Mouse (Mus musculus): ENCODE results near the gene Ap2s1. TPM values are rescaled to one million over a fixed set of nuclear protein-coding genes. Genes with fewer than 3 reads are reported as not detected.

Ap2s1 gene
- polyA plus RNA-seq, 1 experiment from 2014 or later, result 207 TPM

DNA sequence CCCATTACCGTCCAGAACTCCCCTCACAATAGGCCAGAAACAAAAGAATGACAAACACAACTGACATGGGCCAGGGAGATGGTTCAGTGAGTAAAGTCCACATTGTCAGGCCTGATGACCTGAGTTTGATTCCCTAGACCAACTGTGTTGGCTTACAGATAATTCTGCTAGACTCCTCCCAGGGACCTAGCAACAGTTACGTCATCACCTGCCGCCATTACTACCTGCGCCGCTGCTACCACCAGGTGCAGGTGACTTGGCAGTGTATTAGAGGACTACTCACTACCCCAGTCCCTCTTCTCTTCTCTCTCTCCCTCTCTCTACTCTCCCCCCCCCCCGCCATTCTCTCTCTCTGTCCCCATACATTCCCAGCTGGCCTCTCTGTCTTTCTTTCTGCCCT lies 7.4 kb upstream of the Ap2s1 start:
- Histone ChIP-seq H3K4me3 (ENCODE audit: inconsistent target) (no peak overlapping the region), H3K27ac (no peak overlapping the region), H3K79me2 (ENCODE audit: inconsistent target) (no peaks in the 10 kb centered on the region), H3K36me3 (ENCODE audit: inconsistent target) (no peaks in the 10 kb centered on the region)
- 98% methylated on average over 5 of the region's 6 CpGs for WGBS (ENCODE audit: missing documents)

DNA sequence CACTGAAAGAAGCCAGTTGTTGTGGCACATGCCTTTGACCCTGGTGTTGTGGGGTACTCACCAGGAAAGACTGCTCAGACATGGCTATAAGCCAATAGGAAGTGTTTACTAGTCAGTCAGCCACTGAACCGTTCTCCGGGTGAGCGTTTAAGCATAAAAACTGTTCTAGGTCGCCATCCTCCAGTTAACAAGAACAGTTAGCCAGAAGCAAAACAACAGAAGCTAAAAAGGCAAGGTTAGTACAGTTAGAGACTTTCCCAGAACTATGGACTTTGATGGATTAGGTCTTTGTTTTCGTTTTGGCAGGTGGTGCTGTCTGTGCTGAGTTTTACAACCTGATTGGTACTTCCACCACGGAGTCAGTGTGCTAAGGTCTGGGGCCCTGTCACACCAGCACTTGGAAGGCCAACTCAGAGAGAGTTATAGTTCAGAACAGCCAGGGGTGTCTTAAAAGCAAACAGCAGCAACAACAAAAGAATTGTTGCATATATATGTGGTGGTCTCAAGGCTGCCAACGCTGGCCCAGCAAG lies 6.3 kb upstream of the Ap2s1 start:
- Histone ChIP-seq H3K27ac (no peak overlapping the region), H3K79me2 (ENCODE audit: inconsistent target) (no peaks in the 10 kb centered on the region), H3K36me3 (ENCODE audit: inconsistent target) (no peaks in the 10 kb centered on the region), H3K4me3 (ENCODE audit: inconsistent target) (no peak overlapping the region)
- WGBS (ENCODE audit: missing documents), result 28% methylated on average over 7 of the region's 7 CpGs

GRCm38 (mm10) chr7:16737606-16738072 lies 571 bp upstream of the Ap2s1 start:
- WGBS (ENCODE audit: missing documents), result 53% methylated on average over 10 of the region's 10 CpGs
- H3K4me3 ChIP-seq (ENCODE audit: inconsistent target), result peak overlapping the region; percentile 89

DNA sequence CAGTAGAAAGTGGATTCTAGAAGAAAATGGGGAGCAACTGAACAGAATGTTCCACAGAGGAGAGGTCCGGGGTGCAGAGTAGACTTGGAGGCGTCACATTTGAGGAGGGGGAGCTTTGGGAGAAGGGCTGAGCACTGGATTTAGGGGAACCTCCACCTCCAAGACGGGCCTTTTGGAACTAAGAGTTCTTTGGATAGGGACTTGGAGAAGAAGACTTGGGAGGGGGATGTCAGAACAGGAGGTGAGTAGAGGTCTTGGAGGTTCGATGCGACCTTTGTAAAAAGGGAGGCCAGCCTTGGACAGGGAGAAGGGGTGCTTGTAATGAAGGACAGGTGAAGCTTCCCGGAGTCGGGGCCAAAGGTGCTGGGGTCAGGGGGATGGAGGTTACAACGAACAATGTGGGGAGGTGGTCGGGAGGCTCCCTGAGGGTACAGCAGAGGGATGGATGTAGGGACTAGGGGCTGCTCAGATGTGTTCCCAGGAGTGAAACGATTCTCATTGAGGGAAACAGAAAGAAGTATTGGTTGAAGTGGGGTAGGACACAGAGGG lies 920 bp downstream of the Ap2s1 start:
- Histone ChIP-seq H3K27ac (peak overlapping the region; percentile 80), H3K79me2 (ENCODE audit: inconsistent target) (peaks cover 59% of the 10 kb centered on the region), H3K4me3 (ENCODE audit: inconsistent target) (peak overlapping the region; percentile 89), H3K36me3 (ENCODE audit: inconsistent target) (peaks cover 18% of the 10 kb centered on the region)
- WGBS (ENCODE audit: missing documents), result 30% methylated on average over 10 of the region's 10 CpGs

More at GRCm38 (mm10) chr7:16737606-16738072, 571 bp upstream of the Ap2s1 start:
- peaks cover 44% of the 10 kb centered on the region for H3K79me2 ChIP-seq (ENCODE audit: inconsistent target)
- H3K27ac ChIP-seq, result no peak overlapping the region
- peaks cover 3% of the 10 kb centered on the region; the same call in 1 of the 2 replicates for H3K36me3 ChIP-seq (ENCODE audit: inconsistent target)

DNA sequence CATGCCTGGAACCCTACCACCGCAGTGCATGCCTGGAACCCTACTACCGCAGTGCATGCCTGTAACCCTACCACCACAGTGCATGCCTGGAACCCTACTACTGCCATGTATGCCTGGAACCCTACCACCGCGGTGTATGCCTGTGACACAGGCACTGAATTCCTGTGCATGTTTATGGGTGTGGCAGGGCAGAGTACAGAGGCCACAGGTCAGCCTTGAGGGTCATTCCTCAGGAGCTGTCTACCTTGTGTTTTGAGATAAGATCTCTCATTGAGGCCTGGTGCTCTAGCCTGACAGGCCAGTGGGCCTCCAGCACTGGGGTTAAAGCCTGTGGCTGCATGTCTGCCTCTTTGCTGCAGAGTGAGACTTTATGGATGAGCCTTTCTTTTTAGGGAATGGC lies 7.2 kb downstream of the Ap2s1 start:
- Histone ChIP-seq H3K27ac (no peak overlapping the region), H3K36me3 (ENCODE audit: inconsistent target) (peaks cover 68% of the 10 kb centered on the region), H3K79me2 (ENCODE audit: inconsistent target) (peaks cover 50% of the 10 kb centered on the region), H3K4me3 (ENCODE audit: inconsistent target) (no peak overlapping the region)
- 89% methylated on average over 4 of the region's 4 CpGs for WGBS (ENCODE audit: missing documents)

DNA sequence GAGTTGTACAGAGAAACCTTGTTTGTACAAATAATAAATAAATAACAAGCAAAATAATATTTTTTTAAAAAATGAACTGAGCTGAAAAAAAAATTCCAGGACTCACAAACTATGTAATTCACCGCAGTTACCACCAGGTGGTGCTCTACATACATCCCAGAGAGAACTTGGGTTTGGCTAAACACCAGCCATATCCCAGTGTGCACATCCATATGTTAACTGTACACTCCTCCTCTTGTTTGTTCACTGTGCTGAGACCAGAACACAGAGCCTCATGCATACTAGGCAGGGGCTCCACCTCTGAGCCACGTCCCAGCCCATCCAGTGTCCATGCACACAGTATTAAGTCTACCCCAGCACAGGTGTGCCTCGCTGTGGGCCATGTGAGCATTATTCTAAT lies 7.9 kb downstream of the Ap2s1 start:
- H3K79me2 ChIP-seq (ENCODE audit: inconsistent target), result peaks cover 43% of the 10 kb centered on the region
- no peak overlapping the region for H3K4me3 ChIP-seq (ENCODE audit: inconsistent target)
- H3K36me3 ChIP-seq (ENCODE audit: inconsistent target), result peaks cover 68% of the 10 kb centered on the region
- WGBS (ENCODE audit: missing documents), result 60% methylated on average over 3 of the region's 3 CpGs
- no peak overlapping the region for H3K27ac ChIP-seq

DNA sequence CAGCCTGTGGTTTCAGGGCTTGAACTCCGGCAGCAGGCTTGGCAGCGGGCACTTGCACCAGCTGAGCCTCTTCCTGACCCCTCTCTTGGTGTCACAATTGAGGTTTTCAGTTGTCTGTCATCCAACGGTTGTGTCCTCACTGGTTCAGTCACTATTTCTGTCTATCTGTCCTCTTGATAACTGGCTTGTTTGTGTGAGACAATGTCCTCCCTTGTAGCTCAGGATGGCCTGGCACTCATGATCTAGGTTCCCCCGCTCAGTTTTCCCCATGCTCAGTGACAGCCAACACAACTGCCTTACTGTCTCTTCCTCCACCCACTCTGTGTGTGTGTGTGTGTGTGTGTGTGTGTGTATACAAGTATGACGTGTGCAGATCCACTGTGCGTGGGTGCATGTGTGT lies 9.4 kb downstream of the Ap2s1 start:
- H3K79me2 ChIP-seq (ENCODE audit: inconsistent target), result peaks cover 27% of the 10 kb centered on the region
- 86% methylated on average over 6 of the region's 6 CpGs for WGBS (ENCODE audit: missing documents)
- H3K36me3 ChIP-seq (ENCODE audit: inconsistent target), result peaks cover 65% of the 10 kb centered on the region
- no peak overlapping the region for H3K4me3 ChIP-seq (ENCODE audit: inconsistent target)
- H3K27ac ChIP-seq, result no peak overlapping the region

DNA sequence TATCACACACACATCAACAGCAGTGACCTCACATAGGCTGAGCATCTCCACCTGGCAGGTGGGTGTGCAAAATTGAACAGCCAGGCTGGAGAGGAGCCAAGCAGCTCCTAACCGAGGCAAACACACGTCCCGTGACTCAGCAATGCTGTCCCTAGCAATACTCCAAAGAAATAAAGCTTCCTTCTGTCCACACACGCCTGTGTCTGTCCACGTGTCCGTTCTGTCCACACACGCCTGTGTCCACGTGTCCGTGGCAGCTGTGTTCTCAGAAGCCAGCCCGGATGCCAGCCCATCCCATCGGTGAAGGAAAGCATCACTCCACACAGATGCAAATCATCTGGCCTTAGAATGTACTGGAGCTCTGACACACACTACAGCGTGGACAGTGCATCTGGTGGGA lies 13.8 kb downstream of the Ap2s1 start:
- Histone ChIP-seq H3K79me2 (ENCODE audit: inconsistent target) (no peaks in the 10 kb centered on the region), H3K36me3 (ENCODE audit: inconsistent target) (peaks cover 26% of the 10 kb centered on the region), H3K4me3 (ENCODE audit: inconsistent target) (no peak overlapping the region), H3K27ac (no peak overlapping the region)
- 80% methylated on average over 12 of the region's 12 CpGs for WGBS (ENCODE audit: missing documents)

- Histone ChIP-seq H3K79me2 (ENCODE audit: inconsistent target) (no peaks in the 10 kb centered on the region), H3K36me3 (ENCODE audit: inconsistent target) (no peaks in the 10 kb centered on the region), H3K4me3 (ENCODE audit: inconsistent target) (no peak overlapping the region), H3K27ac (no peak overlapping the region)
- WGBS (ENCODE audit: missing documents), result 77% methylated on average over 17 of the region's 17 CpGs
Measured at GRCm38 (mm10) chr7:16755362-16756017, 17.3 kb downstream of the Ap2s1 start.

DNA sequence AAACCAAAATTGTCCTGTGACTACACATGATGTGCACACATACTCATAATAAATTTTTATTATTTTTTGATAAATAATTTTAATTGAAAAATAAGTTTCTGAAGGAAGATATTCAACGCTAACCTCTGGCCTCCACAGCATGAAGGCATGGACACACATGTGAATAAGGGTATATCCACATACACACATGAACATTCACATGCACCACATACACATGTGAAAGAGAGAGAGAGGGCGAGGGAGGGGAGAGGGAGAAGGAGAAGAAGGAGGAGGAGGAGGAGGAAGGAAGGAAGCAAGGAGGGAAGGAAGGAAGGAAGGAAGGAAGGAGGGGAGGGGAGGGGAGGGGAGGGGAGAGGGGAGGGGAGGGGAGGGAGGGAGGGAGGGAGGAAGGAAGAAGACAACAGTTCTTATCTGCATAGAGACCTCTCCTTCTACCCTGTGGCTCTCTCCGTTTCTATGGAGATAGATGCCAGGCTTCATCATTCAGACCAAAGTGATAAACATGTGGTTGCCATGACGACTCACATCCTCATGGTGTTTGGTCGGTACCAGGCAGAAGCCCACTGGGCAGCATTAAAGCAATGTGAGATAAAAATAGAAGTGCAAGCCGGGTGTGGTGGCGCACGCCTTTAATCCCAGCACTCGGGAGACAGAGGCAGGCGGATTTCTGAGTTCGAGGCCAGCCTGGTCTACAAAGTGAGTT lies 20.8 kb downstream of the Ap2s1 start:
- no peak overlapping the region for H3K27ac ChIP-seq
- H3K36me3 ChIP-seq (ENCODE audit: inconsistent target), result no peaks in the 10 kb centered on the region
- no peak overlapping the region for H3K4me3 ChIP-seq (ENCODE audit: inconsistent target)
- WGBS (ENCODE audit: missing documents), result 78% methylated on average over 10 of the region's 11 CpGs
- no peaks in the 10 kb centered on the region for H3K79me2 ChIP-seq (ENCODE audit: inconsistent target)

DNA sequence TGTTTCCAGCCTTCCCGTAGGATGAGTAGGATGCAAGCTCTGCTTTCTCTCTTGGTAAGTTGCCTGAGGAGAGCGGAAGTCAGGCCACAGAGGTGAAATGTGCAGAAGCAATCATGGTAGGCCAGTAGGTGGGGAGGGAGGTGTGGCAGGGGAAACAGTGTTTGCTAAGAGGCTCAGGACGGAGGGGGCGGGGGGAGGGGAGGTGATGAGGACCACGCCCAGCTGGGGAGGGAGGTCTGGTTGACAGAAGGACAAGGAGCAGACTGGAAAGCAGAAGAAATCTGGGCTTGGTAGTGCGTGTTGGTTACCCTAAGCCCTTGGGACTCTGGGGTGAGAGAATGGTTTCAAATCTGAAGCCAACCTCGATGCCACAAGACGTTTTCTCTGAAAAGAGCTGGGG lies 22.1 kb downstream of the Ap2s1 start:
- 16% methylated on average over 8 of the region's 8 CpGs for WGBS (ENCODE audit: missing documents)
- Histone ChIP-seq H3K27ac (no peak overlapping the region), H3K4me3 (ENCODE audit: inconsistent target) (no peak overlapping the region), H3K79me2 (ENCODE audit: inconsistent target) (no peaks in the 10 kb centered on the region), H3K36me3 (ENCODE audit: inconsistent target) (no peaks in the 10 kb centered on the region)

DNA sequence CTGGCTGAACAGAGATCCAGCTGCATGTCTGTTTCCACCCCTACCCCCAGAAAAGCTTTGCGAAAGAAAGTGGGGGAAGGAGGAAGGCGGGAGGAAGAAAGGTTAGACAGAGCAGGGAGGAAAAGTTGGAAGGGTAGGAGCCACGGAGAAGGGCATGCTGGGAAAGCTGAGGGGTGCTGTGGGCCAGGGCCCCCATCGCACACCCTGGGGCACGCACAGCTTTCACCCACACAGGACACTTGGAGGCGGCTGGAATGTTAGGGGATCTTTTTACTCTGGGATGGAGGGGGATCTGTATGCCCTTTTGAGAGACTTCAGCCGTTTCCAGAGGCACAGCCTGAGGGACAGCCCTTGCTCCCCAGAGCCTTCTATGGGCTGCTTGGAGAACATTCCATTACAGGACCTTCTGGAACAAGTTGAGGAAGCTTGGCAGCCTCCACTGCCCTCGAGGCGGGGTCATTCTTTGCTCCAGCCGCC lies 22.8 kb downstream of the Ap2s1 start:
- no peak overlapping the region for H3K4me3 ChIP-seq (ENCODE audit: inconsistent target)
- H3K27ac ChIP-seq, result no peak overlapping the region
- no peaks in the 10 kb centered on the region for H3K79me2 ChIP-seq (ENCODE audit: inconsistent target)
- H3K36me3 ChIP-seq (ENCODE audit: inconsistent target), result no peaks in the 10 kb centered on the region
- 69% methylated on average over 6 of the region's 10 CpGs for WGBS (ENCODE audit: missing documents)

DNA sequence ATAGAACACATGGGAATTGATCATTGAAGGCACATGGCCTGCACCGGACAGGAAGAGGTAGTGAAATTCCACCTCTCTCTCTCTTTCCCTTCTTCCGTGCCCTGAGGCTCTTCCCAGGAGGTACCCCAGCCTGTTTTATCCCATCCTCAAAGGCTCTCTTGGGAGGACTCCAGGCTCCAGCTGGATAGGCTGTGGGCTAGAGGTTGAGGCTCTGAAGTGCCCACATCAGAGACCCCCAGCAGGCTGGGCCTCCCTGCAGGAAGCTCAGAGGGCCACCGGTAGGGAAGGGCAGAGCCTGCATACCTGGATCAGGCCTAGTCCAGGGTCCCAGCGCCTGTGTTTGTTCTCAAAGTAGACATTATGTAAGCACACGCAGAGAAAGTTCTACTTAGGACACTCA lies 23.4 kb downstream of the Ap2s1 start:
- no peaks in the 10 kb centered on the region for H3K36me3 ChIP-seq (ENCODE audit: inconsistent target)
- H3K79me2 ChIP-seq (ENCODE audit: inconsistent target), result no peaks in the 10 kb centered on the region
- no peak overlapping the region for H3K27ac ChIP-seq
- 89% methylated on average over 5 of the region's 5 CpGs for WGBS (ENCODE audit: missing documents)
- no peak overlapping the region for H3K4me3 ChIP-seq (ENCODE audit: inconsistent target)

- WGBS (ENCODE audit: missing documents), result 89% methylated on average over 7 of the region's 7 CpGs
- H3K79me2 ChIP-seq (ENCODE audit: inconsistent target), result no peaks in the 10 kb centered on the region
- H3K27ac ChIP-seq, result no peak overlapping the region
- no peaks in the 10 kb centered on the region for H3K36me3 ChIP-seq (ENCODE audit: inconsistent target)
- no peak overlapping the region for H3K4me3 ChIP-seq (ENCODE audit: inconsistent target)
Measured at GRCm38 (mm10) chr7:16763463-16764218, 25.4 kb downstream of the Ap2s1 start.
